Mouse (Mus musculus) T-cell, adult 2 months (primary cell): ENCODE measurements around the gene Usp17le.
"Not testable (repeated sequence)": the region's sequence is repeated elsewhere in the genome, so short reads cannot be mapped to it uniquely, and the experiment has no call there.

Experiments
- DNase-seq: peaks from one replicate; pipeline ENCODE4 v3.0.0; 2022; ENCODE audit warnings: low spot score

Gene Usp17le

DNA sequence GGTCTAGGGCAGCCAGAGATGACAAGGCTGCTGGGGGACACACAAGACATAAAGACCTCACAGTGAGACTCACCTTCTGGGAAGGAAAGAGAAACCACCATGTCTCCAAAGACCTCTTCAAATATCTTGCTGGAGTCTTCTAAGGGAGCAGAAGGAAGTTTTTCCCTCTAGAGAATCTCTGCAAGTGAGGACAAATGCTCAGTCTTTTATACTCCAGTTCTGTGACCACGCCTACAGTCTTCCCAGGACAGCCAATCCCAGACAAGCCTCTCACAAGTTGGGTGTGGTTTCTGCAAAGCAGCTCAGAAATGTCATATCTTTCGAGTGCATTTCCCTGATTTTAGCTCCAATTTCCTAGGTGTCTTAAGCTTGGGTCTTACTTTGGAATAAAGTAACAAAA is at the start of gene Usp17le:
Gene Usp17le (minus strand): TSS at position 101 of the 400 bp plus-strand sequence.
- not testable (repeated sequence) for DNase-seq

DNA sequence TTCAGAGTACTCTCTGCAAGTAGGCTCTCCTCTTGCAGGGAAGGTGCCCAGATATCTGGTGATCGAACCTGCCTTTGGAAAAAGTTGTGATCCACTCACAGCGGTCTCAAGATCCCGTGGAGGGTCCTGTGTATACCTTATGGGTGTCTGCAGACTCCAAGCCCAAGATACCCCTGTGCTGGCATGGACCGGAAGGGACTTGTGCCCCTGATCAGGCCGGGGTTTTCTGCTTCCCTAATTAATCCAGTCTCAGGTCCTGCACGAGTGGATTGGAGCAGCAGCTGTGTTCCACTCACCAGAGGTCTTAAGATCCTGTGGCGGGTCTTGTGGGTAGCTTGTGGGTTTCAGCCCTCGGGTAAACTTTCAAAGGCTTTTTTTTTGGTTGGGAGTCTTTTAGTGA is 33.1 kb upstream of the Usp17le start:
- DNase-seq = not testable (repeated sequence)

DNA sequence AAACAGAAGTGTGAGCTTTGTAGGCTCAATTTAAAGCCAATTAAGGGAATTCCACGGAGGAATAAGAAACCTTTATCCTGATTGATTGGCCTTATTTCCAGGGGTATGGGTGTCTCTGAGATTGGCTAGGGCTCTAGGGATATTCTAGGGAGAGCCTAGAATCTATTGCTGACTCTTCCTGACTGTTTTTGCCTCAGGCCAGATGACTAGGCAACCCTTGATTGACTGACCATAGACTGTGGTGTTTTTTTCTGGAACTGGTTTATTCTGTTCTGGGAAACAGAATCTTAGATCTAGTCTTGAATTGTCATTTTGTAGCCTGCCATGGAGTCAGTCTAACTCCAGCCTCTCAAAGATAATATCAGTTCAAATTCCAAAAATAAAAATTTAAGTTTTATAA is 13.5 kb upstream of the Usp17le start:
- no peak for DNase-seq
